Mouse (Mus musculus): ENCODE measurements around the gene Pbx4. TPM values are rescaled to one million over a fixed set of nuclear protein-coding genes. Genes with fewer than 3 reads are reported as not detected.
A peak's percentile ranks its signal among the peaks of the same experiment; 100 is the strongest.

The Pbx4 gene
- polyA plus RNA-seq, 1 experiment from 2014 or later, result 62.3 TPM

DNA sequence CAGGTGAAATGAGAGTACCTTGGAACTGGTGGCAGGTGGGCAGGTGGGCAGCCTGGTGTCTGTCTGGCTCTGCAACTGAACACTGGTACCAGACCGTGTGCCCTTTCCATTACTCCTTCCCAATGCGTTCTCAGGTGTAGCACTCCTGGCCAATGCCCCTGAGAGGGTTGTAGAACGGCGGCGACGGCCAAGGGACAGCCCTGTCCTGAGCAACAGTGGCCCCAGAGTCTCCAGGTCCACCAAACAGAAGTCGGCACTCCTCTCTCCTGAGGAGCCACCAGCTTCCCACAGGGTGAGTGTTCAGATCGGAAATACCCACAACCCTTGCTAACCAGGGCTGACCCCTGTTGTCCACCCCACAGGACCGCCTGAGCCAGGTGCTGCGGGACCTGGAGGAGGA lies 27.2 kb upstream of the Pbx4 start:
- H3K9ac ChIP-seq (replicated peaks; ENCODE audit: low read length), result no peak overlapping the region
- H3K4me1 ChIP-seq (ENCODE audit: control insufficient read depth, insufficient read depth, low read length), result peaks cover 6% of the 10 kb centered on the region; the same call in 1 of the 2 replicates
- no peak overlapping the region for H3K27ac ChIP-seq (replicated peaks; ENCODE audit: low read depth, low read length)
- H3K4me2 ChIP-seq (ENCODE audit: low read length), result no peak overlapping the region
- H3K9me3 ChIP-seq (ENCODE audit: control insufficient read depth, low read length), result no peaks in the 10 kb centered on the region
- 93% methylated on average over 10 of the region's 10 CpGs for WGBS
- no peak for DNase-seq
- H3K36me3 ChIP-seq (ENCODE audit: control insufficient read depth, insufficient read depth, low read length), result peaks cover 80% of the 10 kb centered on the region
- ATAC-seq (ENCODE audit: low FRiP score, low TSS enrichment), result no peak
- no peak overlapping the region for H3K4me3 ChIP-seq (replicated peaks; ENCODE audit: low read depth, low read length)
- H3K27me3 ChIP-seq (ENCODE audit: control insufficient read depth, insufficient read depth, low read length), result no peaks in the 10 kb centered on the region

DNA sequence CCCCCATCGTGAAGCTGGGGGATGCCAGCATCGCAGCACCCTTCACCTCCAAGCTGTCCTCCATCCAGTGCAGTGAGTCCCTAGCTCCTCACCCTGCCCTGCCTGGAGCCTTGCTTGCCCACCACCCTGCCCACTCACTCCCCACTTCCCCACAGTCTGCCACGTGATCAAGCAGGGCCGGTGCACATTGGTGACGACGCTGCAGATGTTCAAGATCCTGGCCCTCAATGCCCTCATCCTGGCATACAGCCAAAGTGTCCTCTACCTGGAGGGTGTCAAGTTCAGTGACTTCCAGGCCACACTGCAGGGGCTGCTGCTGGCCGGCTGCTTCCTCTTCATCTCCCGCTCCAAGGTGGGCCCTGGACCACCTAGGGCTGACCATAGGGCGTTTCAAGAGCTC lies 26.8 kb upstream of the Pbx4 start:
- H3K36me3 ChIP-seq (ENCODE audit: control insufficient read depth, insufficient read depth, low read length), result peaks cover 76% of the 10 kb centered on the region
- no peaks in the 10 kb centered on the region for H3K9me3 ChIP-seq (ENCODE audit: control insufficient read depth, low read length)
- 99% methylated on average over 9 of the region's 9 CpGs for WGBS
- ATAC-seq (ENCODE audit: low FRiP score, low TSS enrichment) (no peak), DNase-seq (no peak)
- H3K4me3 ChIP-seq (replicated peaks; ENCODE audit: low read depth, low read length), result no peak overlapping the region
- peaks cover 6% of the 10 kb centered on the region; the same call in 1 of the 2 replicates for H3K4me1 ChIP-seq (ENCODE audit: control insufficient read depth, insufficient read depth, low read length)
- no peak overlapping the region for H3K4me2 ChIP-seq (ENCODE audit: low read length)
- H3K9ac ChIP-seq (replicated peaks; ENCODE audit: low read length), result no peak overlapping the region
- H3K27me3 ChIP-seq (ENCODE audit: control insufficient read depth, insufficient read depth, low read length), result no peaks in the 10 kb centered on the region
- no peak overlapping the region for H3K27ac ChIP-seq (replicated peaks; ENCODE audit: low read depth, low read length)

DNA sequence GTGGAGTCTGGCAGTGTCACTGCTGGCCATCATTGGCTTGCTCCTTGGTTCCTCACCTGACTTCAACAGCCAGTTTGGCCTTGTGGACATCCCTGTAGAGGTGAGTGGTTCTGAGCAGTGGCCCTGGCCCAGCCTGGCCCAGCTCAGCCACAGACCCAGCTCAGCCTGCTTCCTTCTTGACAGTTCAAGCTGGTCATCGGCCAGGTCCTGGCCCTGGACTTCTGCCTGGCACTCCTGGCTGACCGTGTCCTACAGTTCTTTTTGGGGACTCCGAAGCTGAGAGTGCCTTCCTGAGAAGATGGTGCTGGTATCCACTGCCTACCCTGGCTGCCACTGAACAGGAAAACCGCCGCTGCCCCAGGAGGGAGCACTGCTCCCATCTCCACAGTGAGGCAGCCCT lies 25.1 kb upstream of the Pbx4 start:
- no peak for ATAC-seq (ENCODE audit: low FRiP score, low TSS enrichment)
- Histone ChIP-seq H3K27me3 (ENCODE audit: control insufficient read depth, insufficient read depth, low read length) (no peaks in the 10 kb centered on the region), H3K27ac (replicated peaks; ENCODE audit: low read depth, low read length) (no peak overlapping the region), H3K4me3 (replicated peaks; ENCODE audit: low read depth, low read length) (no peak overlapping the region), H3K36me3 (ENCODE audit: control insufficient read depth, insufficient read depth, low read length) (peaks cover 73% of the 10 kb centered on the region), H3K9ac (replicated peaks; ENCODE audit: low read length) (no peak overlapping the region), H3K4me2 (ENCODE audit: low read length) (no peak overlapping the region), H3K4me1 (ENCODE audit: control insufficient read depth, insufficient read depth, low read length) (peaks cover 6% of the 10 kb centered on the region; the same call in 1 of the 2 replicates), H3K9me3 (ENCODE audit: control insufficient read depth, low read length) (no peaks in the 10 kb centered on the region)
- WGBS, result 95% methylated on average over 5 of the region's 5 CpGs
- no peak for DNase-seq

DNA sequence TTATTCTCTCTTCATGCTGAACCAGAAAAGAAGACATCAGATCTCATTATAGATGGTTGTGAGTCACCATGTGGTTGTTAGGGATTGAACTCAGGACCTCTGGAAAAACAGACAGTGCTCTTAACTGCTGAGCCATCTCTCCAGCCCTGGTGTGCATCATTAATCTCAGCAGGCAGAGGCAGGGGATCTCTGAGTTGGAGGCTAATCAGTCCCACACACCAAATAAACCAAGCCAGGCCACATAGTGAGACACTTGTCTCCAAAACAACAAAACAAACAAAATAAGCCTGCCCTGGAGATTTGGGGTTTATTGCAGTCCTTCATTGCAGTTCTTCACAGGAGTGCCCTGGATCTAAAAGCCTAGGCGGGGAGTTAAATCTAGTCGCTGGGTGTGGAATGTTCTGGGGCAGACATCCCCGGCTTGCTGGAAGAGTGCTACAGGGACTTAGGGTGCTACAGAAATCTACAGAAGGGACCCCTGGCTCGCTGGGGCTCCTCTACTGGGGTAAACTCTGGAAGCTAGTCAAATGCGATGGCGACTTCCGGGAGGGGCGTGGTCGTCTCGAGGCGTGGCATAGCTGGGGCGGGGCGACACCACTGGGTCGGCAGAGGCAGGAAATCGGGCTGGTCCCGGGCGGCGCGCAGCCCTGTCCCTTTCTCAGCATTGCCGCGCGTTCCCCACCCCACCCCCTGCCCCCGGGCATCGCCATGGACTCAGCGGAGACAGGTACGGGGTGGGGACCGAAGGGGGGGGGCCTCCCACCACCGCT lies 24.0 kb upstream of the Pbx4 start, which contains the start of gene Gmip:
TSS of gene Gmip (plus strand) at position 586 of the 770 bp plus-strand sequence.
- peak; percentile 82 for DNase-seq
- peaks cover 6% of the 10 kb centered on the region; the same call in 1 of the 2 replicates for H3K4me1 ChIP-seq (ENCODE audit: control insufficient read depth, insufficient read depth, low read length)
- H3K9ac ChIP-seq (replicated peaks; ENCODE audit: low read length), result peak within 1 kb of the TSS; percentile 69
- H3K9me3 ChIP-seq (ENCODE audit: control insufficient read depth, low read length), result no peaks in the 10 kb centered on the region
- ATAC-seq (ENCODE audit: low FRiP score, low TSS enrichment), result peak; percentile 65
- WGBS, result 8% methylated on average over 28 of the region's 28 CpGs
- peaks cover 68% of the 10 kb centered on the region for H3K36me3 ChIP-seq (ENCODE audit: control insufficient read depth, insufficient read depth, low read length)
- peak within 1 kb of the TSS; percentile 70 for H3K27ac ChIP-seq (replicated peaks; ENCODE audit: low read depth, low read length)
- peak within 1 kb of the TSS; percentile 66 for H3K4me3 ChIP-seq (replicated peaks; ENCODE audit: low read depth, low read length)
- H3K4me2 ChIP-seq (ENCODE audit: low read length), result peak within 1 kb of the TSS; percentile 74
- H3K27me3 ChIP-seq (ENCODE audit: control insufficient read depth, insufficient read depth, low read length), result no peaks in the 10 kb centered on the region

DNA sequence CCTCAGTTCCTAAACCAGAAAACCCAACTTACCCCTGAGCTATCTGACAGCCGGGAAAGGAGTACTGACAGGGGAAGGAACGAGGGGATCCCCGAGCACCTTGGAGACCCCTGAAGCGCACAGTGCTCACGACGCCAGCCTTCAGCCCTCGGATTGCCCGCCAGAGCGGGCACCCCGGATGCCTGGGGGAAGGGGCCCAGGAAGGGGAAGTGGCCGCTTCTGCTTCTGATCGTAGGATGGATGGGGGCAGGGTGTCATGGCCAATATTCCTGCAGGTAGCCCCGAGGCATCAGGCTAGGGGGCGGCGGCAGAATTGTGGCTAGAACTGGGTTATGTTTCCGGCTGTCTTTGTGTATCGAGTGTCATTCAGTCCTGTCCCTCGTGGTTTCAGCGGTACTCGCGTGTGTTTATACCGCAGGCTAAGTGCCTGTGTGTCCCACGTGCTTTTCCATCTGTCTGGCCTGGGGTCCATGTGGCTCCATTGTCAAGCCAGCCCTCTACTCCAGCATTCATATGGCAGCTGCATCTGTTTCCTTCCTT lies 23.4 kb upstream of the Pbx4 start:
- no peaks in the 10 kb centered on the region for H3K9me3 ChIP-seq (ENCODE audit: control insufficient read depth, low read length)
- H3K4me3 ChIP-seq (replicated peaks; ENCODE audit: low read depth, low read length), result peak overlapping the region; percentile 66
- H3K27me3 ChIP-seq (ENCODE audit: control insufficient read depth, insufficient read depth, low read length), result no peaks in the 10 kb centered on the region
- 2% methylated on average over 23 of the region's 23 CpGs for WGBS
- H3K9ac ChIP-seq (replicated peaks; ENCODE audit: low read length), result peak overlapping the region; percentile 69
- DNase-seq, result peak; percentile 67
- ATAC-seq (ENCODE audit: low FRiP score, low TSS enrichment), result peak; percentile 68
- H3K4me1 ChIP-seq (ENCODE audit: control insufficient read depth, insufficient read depth, low read length), result peaks cover 6% of the 10 kb centered on the region; the same call in 1 of the 2 replicates
- H3K27ac ChIP-seq (replicated peaks; ENCODE audit: low read depth, low read length), result peak overlapping the region; percentile 70
- H3K4me2 ChIP-seq (ENCODE audit: low read length), result peak overlapping the region; percentile 74
- peaks cover 68% of the 10 kb centered on the region for H3K36me3 ChIP-seq (ENCODE audit: control insufficient read depth, insufficient read depth, low read length)

DNA sequence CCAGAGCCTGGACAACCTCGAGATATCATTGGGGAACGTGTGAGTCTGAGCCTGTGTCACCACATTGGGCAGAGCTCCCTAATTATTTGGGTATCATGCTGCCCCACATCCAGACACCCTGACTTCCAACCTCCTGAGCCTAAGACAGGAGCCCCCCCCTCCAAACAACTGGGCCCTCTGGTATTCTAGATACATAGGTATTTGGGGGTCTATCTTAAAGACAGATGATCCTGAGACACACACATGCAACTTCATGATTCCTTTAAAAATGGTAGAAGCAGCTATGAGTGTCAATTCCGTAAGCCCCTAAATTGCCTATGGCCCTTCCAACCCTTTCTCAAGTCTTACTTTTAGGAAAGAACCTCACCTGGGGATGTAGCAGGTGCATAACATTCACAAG lies 22.5 kb upstream of the Pbx4 start:
- H3K4me1 ChIP-seq (ENCODE audit: control insufficient read depth, insufficient read depth, low read length), result peaks cover 6% of the 10 kb centered on the region; the same call in 1 of the 2 replicates
- WGBS, result 72% methylated on average over 3 of the region's 3 CpGs
- no peak overlapping the region; the same call in 1 of the 2 replicates for H3K9ac ChIP-seq (replicated peaks; ENCODE audit: low read length)
- H3K27ac ChIP-seq (replicated peaks; ENCODE audit: low read depth, low read length), result no peak overlapping the region
- H3K4me3 ChIP-seq (replicated peaks; ENCODE audit: low read depth, low read length), result peak overlapping the region; percentile 66; the same call in 1 of the 2 replicates
- H3K27me3 ChIP-seq (ENCODE audit: control insufficient read depth, insufficient read depth, low read length), result no peaks in the 10 kb centered on the region
- ATAC-seq (ENCODE audit: low FRiP score, low TSS enrichment), result no peak
- H3K9me3 ChIP-seq (ENCODE audit: control insufficient read depth, low read length), result no peaks in the 10 kb centered on the region
- H3K36me3 ChIP-seq (ENCODE audit: control insufficient read depth, insufficient read depth, low read length), result peaks cover 69% of the 10 kb centered on the region
- peak overlapping the region; percentile 74 for H3K4me2 ChIP-seq (ENCODE audit: low read length)
- no peak for DNase-seq

DNA sequence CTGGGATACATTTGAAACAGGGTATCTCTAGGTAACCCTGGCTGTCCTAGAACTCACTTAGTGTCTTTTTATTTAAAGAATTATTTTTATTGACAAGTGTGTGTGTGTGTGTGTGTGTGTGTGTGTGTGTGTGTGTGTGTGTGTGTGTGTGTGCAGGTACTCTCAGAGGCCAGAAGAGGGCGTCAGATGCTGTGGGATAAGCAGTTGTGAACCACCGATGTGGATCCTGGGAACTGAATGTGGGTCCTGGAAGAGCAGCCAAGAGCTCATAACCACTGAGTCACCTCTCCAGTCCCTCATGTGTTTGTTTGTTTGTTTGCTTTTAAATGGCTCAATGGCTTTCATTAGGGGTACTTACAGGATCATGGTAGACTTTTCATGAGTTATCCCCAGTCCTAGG lies 17.4 kb upstream of the Pbx4 start:
- 89% methylated on average over 2 of the region's 2 CpGs for WGBS
- H3K27ac ChIP-seq (replicated peaks; ENCODE audit: low read depth, low read length), result no peak overlapping the region
- no peak overlapping the region for H3K4me2 ChIP-seq (ENCODE audit: low read length)
- no peaks in the 10 kb centered on the region for H3K4me1 ChIP-seq (ENCODE audit: control insufficient read depth, insufficient read depth, low read length)
- no peaks in the 10 kb centered on the region for H3K9me3 ChIP-seq (ENCODE audit: control insufficient read depth, low read length)
- no peaks in the 10 kb centered on the region for H3K27me3 ChIP-seq (ENCODE audit: control insufficient read depth, insufficient read depth, low read length)
- ATAC-seq (ENCODE audit: low FRiP score, low TSS enrichment) (no peak), DNase-seq (no peak)
- H3K9ac ChIP-seq (replicated peaks; ENCODE audit: low read length), result no peak overlapping the region
- peaks cover 73% of the 10 kb centered on the region for H3K36me3 ChIP-seq (ENCODE audit: control insufficient read depth, insufficient read depth, low read length)
- no peak overlapping the region for H3K4me3 ChIP-seq (replicated peaks; ENCODE audit: low read depth, low read length)

DNA sequence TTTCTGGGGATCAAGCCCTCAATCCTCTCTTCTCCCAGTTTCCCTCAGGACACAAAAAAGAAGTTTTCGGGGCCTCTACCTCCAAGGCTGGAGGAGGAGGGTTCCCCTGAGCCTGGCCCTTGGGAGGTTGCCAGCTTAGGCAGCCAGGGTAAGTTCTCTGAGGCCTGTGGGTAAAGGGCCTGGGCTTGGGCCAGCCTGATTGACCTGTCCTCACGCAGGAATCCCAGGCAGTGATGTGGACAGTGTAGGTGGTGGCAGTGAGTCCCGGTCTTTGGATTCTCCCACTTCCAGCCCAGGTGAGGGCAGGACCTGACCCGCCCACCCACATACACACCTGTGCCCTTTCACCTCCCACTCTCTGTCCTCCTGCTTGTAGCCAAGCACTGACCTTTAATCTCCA lies 16.9 kb upstream of the Pbx4 start:
- Histone ChIP-seq H3K4me2 (ENCODE audit: low read length) (no peak overlapping the region), H3K27me3 (ENCODE audit: control insufficient read depth, insufficient read depth, low read length) (no peaks in the 10 kb centered on the region), H3K9me3 (ENCODE audit: control insufficient read depth, low read length) (no peaks in the 10 kb centered on the region), H3K4me1 (ENCODE audit: control insufficient read depth, insufficient read depth, low read length) (no peaks in the 10 kb centered on the region), H3K27ac (replicated peaks; ENCODE audit: low read depth, low read length) (no peak overlapping the region), H3K4me3 (replicated peaks; ENCODE audit: low read depth, low read length) (no peak overlapping the region), H3K9ac (replicated peaks; ENCODE audit: low read length) (no peak overlapping the region), H3K36me3 (ENCODE audit: control insufficient read depth, insufficient read depth, low read length) (peaks cover 78% of the 10 kb centered on the region)
- no peak for ATAC-seq (ENCODE audit: low FRiP score, low TSS enrichment)
- WGBS, result 94% methylated on average over 4 of the region's 4 CpGs
- DNase-seq, result no peak

DNA sequence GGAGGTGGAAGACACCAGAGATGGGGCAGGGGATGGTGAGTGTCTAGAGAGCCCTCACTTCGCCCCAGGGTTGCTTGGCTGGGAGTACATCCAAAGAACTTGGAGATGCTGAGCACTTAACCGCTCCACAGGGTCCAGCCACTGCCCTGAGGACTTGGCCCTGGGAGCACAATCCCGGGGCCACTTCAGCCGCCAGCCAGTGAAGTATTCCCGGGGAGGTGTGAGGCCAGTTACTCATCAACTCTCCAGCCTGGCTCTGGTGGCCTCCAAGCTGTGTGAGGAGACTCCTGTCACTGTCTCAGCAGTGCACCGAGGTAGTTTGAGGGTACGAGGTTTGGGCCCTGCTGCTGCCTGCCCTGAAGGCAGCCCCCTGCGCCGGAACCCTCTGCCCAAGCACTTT lies 11.8 kb upstream of the Pbx4 start:
- no peak overlapping the region for H3K4me3 ChIP-seq (replicated peaks; ENCODE audit: low read depth, low read length)
- H3K4me2 ChIP-seq (ENCODE audit: low read length), result no peak overlapping the region
- H3K4me1 ChIP-seq (ENCODE audit: control insufficient read depth, insufficient read depth, low read length), result peaks cover 29% of the 10 kb centered on the region
- WGBS, result 88% methylated on average over 9 of the region's 9 CpGs
- no peak overlapping the region for H3K27ac ChIP-seq (replicated peaks; ENCODE audit: low read depth, low read length)
- DNase-seq (no peak), ATAC-seq (ENCODE audit: low FRiP score, low TSS enrichment) (no peak)
- no peaks in the 10 kb centered on the region for H3K27me3 ChIP-seq (ENCODE audit: control insufficient read depth, insufficient read depth, low read length)
- H3K9ac ChIP-seq (replicated peaks; ENCODE audit: low read length), result no peak overlapping the region
- peaks cover 44% of the 10 kb centered on the region for H3K36me3 ChIP-seq (ENCODE audit: control insufficient read depth, insufficient read depth, low read length)
- H3K9me3 ChIP-seq (ENCODE audit: control insufficient read depth, low read length), result no peaks in the 10 kb centered on the region
